Mouse (Mus musculus) liver, embryonic 11.5 days (tissue): ENCODE data around the gene Pde4b. TPM values are rescaled to one million over a fixed set of nuclear protein-coding genes. Genes with fewer than 3 reads are reported as not detected.

ENCODE experiments used
- ATAC-seq: fragments of 200-750 bp; cut with Nextera tagmentation; replicated peaks from 2 replicates; pipeline ENCODE4 v1.8.0; 2017; ENCODE audit warnings: moderate number of reproducible peaks, mild to moderate bottlenecking, moderate TSS enrichment, moderate library complexity; ENCODE audit not compliant: low FRiP score
- DNase-seq: peaks from one replicate; pipeline ENCODE4 v3.0.0-alpha.2; 2017; ENCODE audit warnings: low spot score
- H3K27ac ChIP-seq: fragments of 300-500 bp; sonication (generic); 2 replicates; pipeline ENCODE4 v1.5.1; 2014; ENCODE audit warnings: mild to moderate bottlenecking, low read depth, low read length, control low read depth
- H3K27me3 ChIP-seq: fragments of 300-500 bp; sonication (generic); replicated peaks from 2 replicates; pipeline ENCODE4 v1.6.1; 2014; ENCODE audit warnings: low read length, mixed read lengths; ENCODE audit not compliant: control insufficient read depth, insufficient read depth
- H3K36me3 ChIP-seq: fragments of 300-500 bp; sonication (generic); 2 replicates; pipeline ENCODE4 v1.6.1; 2014; ENCODE audit warnings: mild to moderate bottlenecking, low read length, moderate library complexity, mixed read lengths; ENCODE audit not compliant: control insufficient read depth, insufficient read depth
- H3K4me1 ChIP-seq: fragments of 300-500 bp; sonication (generic); replicated peaks from 2 replicates; pipeline ENCODE4 v1.6.1; 2014; ENCODE audit warnings: low read length, mixed read lengths; ENCODE audit not compliant: control insufficient read depth, insufficient read depth
- H3K4me2 ChIP-seq: fragments of 300-500 bp; sonication (generic); 2 replicates; pipeline ENCODE4 v1.6.1; 2014; ENCODE audit warnings: mild to moderate bottlenecking, control low read depth, moderate library complexity
- H3K4me3 ChIP-seq: fragments of 300-500 bp; sonication (generic); 2 replicates; pipeline ENCODE4 v1.5.1; 2014; ENCODE audit warnings: low read depth, low read length, control low read depth
- H3K9ac ChIP-seq: fragments of 300-500 bp; sonication (generic); 2 replicates; pipeline ENCODE4 v1.6.1; 2014; ENCODE audit warnings: low read depth, low read length, control low read depth
- H3K9me3 ChIP-seq: fragments of 300-500 bp; sonication (generic); 2 replicates; pipeline ENCODE4 v1.6.1; 2016; ENCODE audit warnings: low read length, inconsistent platforms, mixed read lengths; ENCODE audit not compliant: control insufficient read depth
- WGBS: fragments of 180-500 bp; shearing (Covaris S2); extraction: QIAGEN DNeasy Blood & Tissue Kit; methylation state at CpG from one replicate; pipeline ENCODE4 v1.1.7; 2014; 5-methylcytosine and 5-hydroxymethylcytosine counted together
- polyA plus RNA-seq: library from polyadenylated mRNA; unstranded; fragments of >200 nt; fragmentation: Nextera tagmentation; extraction: Ambion mirVana; gene quantifications from 2 replicates; pipeline ENCODE4 v1.2.1, GENCODE M21; 2014

Gene Pde4b
- polyA plus RNA-seq, 1 experiment from 2014 or later = 9.2 TPM

DNA sequence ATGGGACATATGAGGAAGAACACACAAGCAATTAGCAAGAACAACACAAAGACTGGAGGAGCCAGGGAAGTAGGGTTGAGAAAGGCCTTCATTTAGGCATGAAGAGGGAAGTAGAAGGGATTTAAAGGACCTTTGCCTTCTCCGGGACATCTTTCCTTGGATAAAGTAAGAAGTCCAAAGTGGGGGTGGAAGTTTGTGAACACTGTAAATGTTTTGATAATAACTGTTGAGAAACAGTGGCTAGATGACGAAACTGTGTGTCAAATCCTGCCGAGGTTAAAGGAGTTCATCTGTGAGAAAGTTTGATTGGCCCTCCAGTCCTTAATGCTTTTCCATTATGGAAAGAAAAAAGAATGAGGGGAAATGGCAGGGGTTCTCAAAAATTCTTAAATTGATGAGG is 455.6 kb downstream of the Pde4b start:
- no peak overlapping the region for H3K9ac ChIP-seq
- no peaks in the 10 kb centered on the region for H3K4me1 ChIP-seq
- H3K27me3 ChIP-seq = no peaks in the 10 kb centered on the region
- DNase-seq (no peak), ATAC-seq (no peak)
- no peaks in the 10 kb centered on the region for H3K9me3 ChIP-seq
- H3K27ac ChIP-seq = no peak overlapping the region
- no peak overlapping the region for H3K4me3 ChIP-seq
- no peaks in the 10 kb centered on the region for H3K36me3 ChIP-seq
- H3K4me2 ChIP-seq = no peak overlapping the region
- 84% methylated on average over 3 of the region's 3 CpGs for WGBS

DNA sequence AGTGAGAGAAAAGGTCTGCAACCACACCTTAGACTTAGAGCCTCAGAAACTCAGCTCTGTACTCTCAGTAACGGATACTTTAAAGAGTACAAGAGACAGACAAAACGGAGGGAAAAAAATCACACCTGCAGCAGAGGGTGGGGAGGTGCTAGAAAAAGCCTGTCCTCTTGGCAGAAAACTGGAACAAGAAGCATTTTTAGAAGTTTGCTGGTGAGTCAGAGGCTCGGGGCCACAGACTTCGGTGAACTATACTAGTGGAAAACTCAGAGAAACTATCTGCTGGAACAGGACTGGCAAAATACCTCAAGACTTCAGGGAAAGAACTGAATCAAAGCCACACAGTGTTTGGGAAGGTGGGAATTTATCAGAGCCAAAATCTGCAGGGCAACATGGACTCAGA is 457.9 kb downstream of the Pde4b start:
- Histone ChIP-seq H3K36me3 (no peaks in the 10 kb centered on the region), H3K4me2 (no peak overlapping the region), H3K27me3 (no peaks in the 10 kb centered on the region), H3K9ac (no peak overlapping the region), H3K9me3 (no peaks in the 10 kb centered on the region), H3K4me3 (no peak overlapping the region), H3K4me1 (no peaks in the 10 kb centered on the region), H3K27ac (no peak overlapping the region)
- ATAC-seq = no peak
- WGBS = 82% methylated on average over 4 of the region's 4 CpGs
- no peak for DNase-seq

DNA sequence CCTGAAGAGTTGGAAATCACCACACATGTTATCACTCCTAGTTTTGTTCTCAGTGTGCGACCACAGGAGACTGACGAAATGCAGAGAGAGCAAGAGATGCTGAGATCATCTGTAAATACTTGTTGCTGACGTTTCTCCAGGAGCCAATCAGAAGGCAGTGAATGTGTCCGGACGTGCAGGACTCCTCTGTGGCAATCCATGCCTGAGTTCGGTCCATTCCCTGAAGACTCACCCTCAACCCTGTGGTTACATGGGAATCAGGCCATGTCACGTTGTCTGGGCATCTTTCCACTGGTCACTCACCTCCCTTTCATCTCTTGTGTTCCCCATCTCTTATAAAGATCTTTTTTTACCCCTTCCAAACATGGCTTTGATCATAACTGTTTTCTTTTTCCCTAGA is 468.2 kb downstream of the Pde4b start:
- Histone ChIP-seq H3K9me3 (no peaks in the 10 kb centered on the region), H3K4me3 (no peak overlapping the region), H3K4me2 (no peak overlapping the region), H3K4me1 (no peaks in the 10 kb centered on the region), H3K27me3 (no peaks in the 10 kb centered on the region), H3K9ac (no peak overlapping the region), H3K36me3 (no peaks in the 10 kb centered on the region), H3K27ac (no peak overlapping the region)
- ATAC-seq (no peak), DNase-seq (no peak)
- WGBS = 66% methylated on average over 7 of the region's 7 CpGs

DNA sequence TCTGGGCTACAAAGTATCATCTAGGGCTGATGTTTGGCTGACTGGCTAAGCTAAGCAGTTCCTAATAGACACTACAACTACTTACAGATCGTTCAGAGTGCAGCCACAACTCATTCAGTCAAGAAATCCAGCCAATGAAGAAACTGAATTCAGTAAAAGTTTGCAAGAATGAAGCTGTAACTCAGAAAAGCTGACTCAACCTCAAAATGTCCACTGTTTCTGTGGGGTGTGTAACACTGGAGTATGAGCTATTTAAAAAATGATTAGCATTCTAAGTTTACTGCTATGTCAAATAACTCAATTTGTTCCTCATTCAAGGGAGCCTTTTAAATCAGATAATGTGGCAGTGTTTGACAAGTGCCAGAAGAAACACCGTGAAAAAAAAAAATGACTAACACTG is 469.7 kb downstream of the Pde4b start:
- ATAC-seq = no peak
- Histone ChIP-seq H3K27me3 (no peaks in the 10 kb centered on the region), H3K4me1 (no peaks in the 10 kb centered on the region), H3K27ac (no peak overlapping the region), H3K36me3 (no peaks in the 10 kb centered on the region), H3K4me3 (no peak overlapping the region), H3K9me3 (no peaks in the 10 kb centered on the region), H3K9ac (no peak overlapping the region), H3K4me2 (no peak overlapping the region)
- WGBS = 44% methylated on average over 2 of the region's 2 CpGs
- no peak for DNase-seq

GRCm38 (mm10) chr4:102557508-102558220 is 470.3 kb downstream of the Pde4b start:
- ATAC-seq = no peak
- Histone ChIP-seq H3K4me2 (no peak overlapping the region), H3K4me3 (no peak overlapping the region), H3K9ac (no peak overlapping the region), H3K27ac (no peak overlapping the region), H3K36me3 (no peaks in the 10 kb centered on the region), H3K27me3 (no peaks in the 10 kb centered on the region), H3K9me3 (no peaks in the 10 kb centered on the region), H3K4me1 (no peaks in the 10 kb centered on the region)
- DNase-seq = no peak
- WGBS = 55% methylated on average over 9 of the region's 9 CpGs

DNA sequence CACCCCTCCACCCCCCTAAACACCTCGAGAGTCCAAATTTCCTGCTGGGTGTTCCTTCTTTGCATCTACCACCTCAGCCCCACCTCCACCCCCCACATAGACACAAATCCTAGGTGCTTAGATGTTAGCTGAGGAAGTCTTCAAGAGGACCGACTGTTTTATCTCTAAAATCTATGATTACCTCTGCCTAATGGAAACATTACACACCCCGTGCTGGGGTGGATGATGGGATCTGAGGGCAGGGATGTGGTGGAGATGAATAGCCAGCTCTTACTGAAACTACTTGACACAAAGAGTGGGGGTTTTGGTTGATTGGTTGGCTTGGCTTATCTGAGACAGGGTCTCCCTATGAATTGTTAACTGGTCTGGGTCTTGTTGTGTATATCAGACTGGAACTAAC is 471.0 kb downstream of the Pde4b start:
- Histone ChIP-seq H3K4me2 (no peak overlapping the region), H3K4me1 (no peaks in the 10 kb centered on the region), H3K27ac (no peak overlapping the region), H3K36me3 (no peaks in the 10 kb centered on the region), H3K27me3 (no peaks in the 10 kb centered on the region), H3K9me3 (no peaks in the 10 kb centered on the region), H3K4me3 (no peak overlapping the region), H3K9ac (no peak overlapping the region)
- 35% methylated on average over 3 of the region's 3 CpGs for WGBS
- DNase-seq (no peak), ATAC-seq (no peak)

GRCm38 (mm10) chr4:102560676-102561280 is 473.4 kb downstream of the Pde4b start:
- no peaks in the 10 kb centered on the region for H3K36me3 ChIP-seq
- H3K27ac ChIP-seq = no peak overlapping the region
- DNase-seq (no peak), ATAC-seq (no peak)
- H3K4me2 ChIP-seq = no peak overlapping the region
- no peak overlapping the region for H3K4me3 ChIP-seq
- no peaks in the 10 kb centered on the region for H3K27me3 ChIP-seq
- H3K4me1 ChIP-seq = peaks cover 3% of the 10 kb centered on the region; the same call in 1 of the 2 replicates
- WGBS = 84% methylated on average over 12 of the region's 12 CpGs
- no peak overlapping the region for H3K9ac ChIP-seq
- no peaks in the 10 kb centered on the region for H3K9me3 ChIP-seq

- Histone ChIP-seq H3K4me1 (peaks cover 24% of the 10 kb centered on the region), H3K27me3 (no peaks in the 10 kb centered on the region), H3K9me3 (no peaks in the 10 kb centered on the region), H3K9ac (no peak overlapping the region), H3K4me3 (no peak overlapping the region), H3K27ac (no peak overlapping the region), H3K4me2 (no peak overlapping the region), H3K36me3 (no peaks in the 10 kb centered on the region)
- DNase-seq (no peak), ATAC-seq (no peak)
- WGBS = 91% methylated on average over 9 of the region's 9 CpGs
Observed at GRCm38 (mm10) chr4:102563273-102563855, 476.0 kb downstream of the Pde4b start.

- no peak for DNase-seq
- whole genome bisulfite sequencing = 60% methylated on average over 3 of the region's 3 CpGs
- no peak overlapping the region for H3K4me2 ChIP-seq
- H3K4me3 ChIP-seq = no peak overlapping the region
- H3K27ac ChIP-seq = no peak overlapping the region
- H3K9me3 ChIP-seq = no peaks in the 10 kb centered on the region
- no peak overlapping the region for H3K9ac ChIP-seq
- no peak for ATAC-seq
- H3K4me1 ChIP-seq = peaks cover 33% of the 10 kb centered on the region
- H3K27me3 ChIP-seq = no peaks in the 10 kb centered on the region
- no peaks in the 10 kb centered on the region for H3K36me3 ChIP-seq
Observed at GRCm38 (mm10) chr4:102564286-102564685, 476.9 kb downstream of the Pde4b start.
